Mouse (Mus musculus): ENCODE results near the gene Tmem164. TPM values are rescaled to one million over a fixed set of nuclear protein-coding genes. Genes with fewer than 3 reads are reported as not detected.

The Tmem164 gene
- polyA plus RNA-seq, 1 experiment from 2014 or later: 84.0 TPM

GRCm38 (mm10) chrX:142694338-142694737, 13.1 kb downstream of the Tmem164 start:
- Histone ChIP-seq H3K36me3 (0 out of 2 replicates have a peak, but pooled peaks cover 5% of the 10 kb centered on the region), H3K27ac (no peak overlapping the region), H3K9me3 (no peaks in the 10 kb centered on the region), H3K9ac (no peak overlapping the region), H3K4me3 (no peak overlapping the region), H3K4me2 (replicated peaks) (no peak overlapping the region), H3K4me1 (no peaks in the 10 kb centered on the region), H3K27me3 (no peaks in the 10 kb centered on the region)
- no peak for ATAC-seq (ENCODE audit: insufficient number of reproducible peaks, insufficient read depth, low FRiP score, low TSS enrichment)
- 89% methylated on average over 7 of the region's 7 CpGs for WGBS

- no peak overlapping the region for H3K4me3 ChIP-seq
- H3K9ac ChIP-seq: no peak overlapping the region
- no peak overlapping the region for H3K4me2 ChIP-seq (replicated peaks)
- no peaks in the 10 kb centered on the region for H3K4me1 ChIP-seq
- no peak overlapping the region for H3K27ac ChIP-seq
- H3K9me3 ChIP-seq: no peaks in the 10 kb centered on the region
- H3K36me3 ChIP-seq: 0 out of 2 replicates have a peak, but pooled peaks cover 5% of the 10 kb centered on the region
- ATAC-seq (ENCODE audit: insufficient number of reproducible peaks, insufficient read depth, low FRiP score, low TSS enrichment): no peak
- 81% methylated on average over 3 of the region's 3 CpGs for WGBS
- 0 out of 2 replicates have a peak, but pooled peaks cover 3% of the 10 kb centered on the region for H3K27me3 ChIP-seq
Measured at GRCm38 (mm10) chrX:142694856-142695255, 13.7 kb downstream of the Tmem164 start.

- peaks cover 7% of the 10 kb centered on the region; the same call in 1 of the 2 replicates for H3K27me3 ChIP-seq
- H3K4me2 ChIP-seq (replicated peaks): no peak overlapping the region
- H3K9me3 ChIP-seq: no peaks in the 10 kb centered on the region
- no peak overlapping the region for H3K4me3 ChIP-seq
- WGBS: 72% methylated on average over 11 of the region's 11 CpGs
- H3K9ac ChIP-seq: no peak overlapping the region
- ATAC-seq (ENCODE audit: insufficient number of reproducible peaks, insufficient read depth, low FRiP score, low TSS enrichment): no peak
- no peaks in the 10 kb centered on the region for H3K4me1 ChIP-seq
- 0 out of 2 replicates have a peak, but pooled peaks cover 5% of the 10 kb centered on the region for H3K36me3 ChIP-seq
- no peak overlapping the region for H3K27ac ChIP-seq
Measured at GRCm38 (mm10) chrX:142696789-142697188, 15.6 kb downstream of the Tmem164 start.

GRCm38 (mm10) chrX:142697545-142698204, 16.5 kb downstream of the Tmem164 start:
- H3K4me3 ChIP-seq: no peak overlapping the region
- 78% methylated on average over 5 of the region's 5 CpGs for WGBS
- H3K4me2 ChIP-seq (replicated peaks): no peak overlapping the region
- H3K36me3 ChIP-seq: 0 out of 2 replicates have a peak, but pooled peaks cover 5% of the 10 kb centered on the region
- no peaks in the 10 kb centered on the region for H3K9me3 ChIP-seq
- no peak overlapping the region for H3K27ac ChIP-seq
- no peaks in the 10 kb centered on the region for H3K4me1 ChIP-seq
- ATAC-seq (ENCODE audit: insufficient number of reproducible peaks, insufficient read depth, low FRiP score, low TSS enrichment): no peak
- H3K9ac ChIP-seq: no peak overlapping the region
- peaks cover 8% of the 10 kb centered on the region; the same call in 1 of the 2 replicates for H3K27me3 ChIP-seq

- no peak overlapping the region for H3K9ac ChIP-seq
- H3K27me3 ChIP-seq: peaks cover 8% of the 10 kb centered on the region; the same call in 1 of the 2 replicates
Measured at GRCm38 (mm10) chrX:142698212-142698611, 17.0 kb downstream of the Tmem164 start.

GRCm38 (mm10) chrX:142702094-142702493, 20.9 kb downstream of the Tmem164 start:
- Histone ChIP-seq H3K4me1 (no peaks in the 10 kb centered on the region), H3K27ac (no peak overlapping the region), H3K4me3 (no peak overlapping the region), H3K36me3 (no peaks in the 10 kb centered on the region), H3K9ac (no peak overlapping the region), H3K27me3 (peaks cover 8% of the 10 kb centered on the region; the same call in 1 of the 2 replicates), H3K4me2 (replicated peaks) (no peak overlapping the region), H3K9me3 (no peaks in the 10 kb centered on the region)
- WGBS: 62% methylated on average over 5 of the region's 5 CpGs
- no peak for ATAC-seq (ENCODE audit: insufficient number of reproducible peaks, insufficient read depth, low FRiP score, low TSS enrichment)

More at GRCm38 (mm10) chrX:142698212-142698611, 17.0 kb downstream of the Tmem164 start:
- Histone ChIP-seq H3K27ac (no peak overlapping the region), H3K9me3 (no peaks in the 10 kb centered on the region), H3K4me3 (no peak overlapping the region), H3K4me2 (replicated peaks) (no peak overlapping the region), H3K4me1 (no peaks in the 10 kb centered on the region), H3K36me3 (0 out of 2 replicates have a peak, but pooled peaks cover 5% of the 10 kb centered on the region)
- ATAC-seq (ENCODE audit: insufficient number of reproducible peaks, insufficient read depth, low FRiP score, low TSS enrichment): no peak
- 88% methylated on average over 7 of the region's 7 CpGs for WGBS

- H3K9me3 ChIP-seq: no peaks in the 10 kb centered on the region
- H3K27ac ChIP-seq: no peak overlapping the region
- no peak overlapping the region for H3K4me3 ChIP-seq
- peaks cover 8% of the 10 kb centered on the region; the same call in 1 of the 2 replicates for H3K27me3 ChIP-seq
- H3K9ac ChIP-seq: no peak overlapping the region
- H3K36me3 ChIP-seq: no peaks in the 10 kb centered on the region
- no peaks in the 10 kb centered on the region for H3K4me1 ChIP-seq
- 75% methylated on average over 3 of the region's 3 CpGs for WGBS
- no peak for ATAC-seq (ENCODE audit: insufficient number of reproducible peaks, insufficient read depth, low FRiP score, low TSS enrichment)
- no peak overlapping the region for H3K4me2 ChIP-seq (replicated peaks)
Measured at GRCm38 (mm10) chrX:142702566-142702965, 21.4 kb downstream of the Tmem164 start.

GRCm38 (mm10) chrX:142703953-142704352, 22.7 kb downstream of the Tmem164 start:
- Histone ChIP-seq H3K4me2 (replicated peaks) (no peak overlapping the region), H3K9ac (no peak overlapping the region), H3K4me3 (no peak overlapping the region), H3K27ac (no peak overlapping the region), H3K4me1 (no peaks in the 10 kb centered on the region), H3K9me3 (no peaks in the 10 kb centered on the region), H3K27me3 (peaks cover 8% of the 10 kb centered on the region; the same call in 1 of the 2 replicates), H3K36me3 (no peaks in the 10 kb centered on the region)
- no peak for ATAC-seq (ENCODE audit: insufficient number of reproducible peaks, insufficient read depth, low FRiP score, low TSS enrichment)
- WGBS: 79% methylated on average over 3 of the region's 3 CpGs

GRCm38 (mm10) chrX:142708257-142708656, 27.1 kb downstream of the Tmem164 start:
- no peak for ATAC-seq (ENCODE audit: insufficient number of reproducible peaks, insufficient read depth, low FRiP score, low TSS enrichment)
- Histone ChIP-seq H3K4me1 (no peaks in the 10 kb centered on the region), H3K4me2 (replicated peaks) (no peak overlapping the region), H3K4me3 (no peak overlapping the region), H3K27ac (no peak overlapping the region), H3K36me3 (no peaks in the 10 kb centered on the region), H3K9me3 (no peaks in the 10 kb centered on the region), H3K27me3 (no peaks in the 10 kb centered on the region), H3K9ac (no peak overlapping the region)

GRCm38 (mm10) chrX:142716014-142716413, 34.8 kb downstream of the Tmem164 start:
- Histone ChIP-seq H3K9ac (no peak overlapping the region), H3K27ac (no peak overlapping the region), H3K36me3 (no peaks in the 10 kb centered on the region), H3K4me2 (replicated peaks) (no peak overlapping the region), H3K4me1 (no peaks in the 10 kb centered on the region), H3K27me3 (no peaks in the 10 kb centered on the region), H3K9me3 (no peaks in the 10 kb centered on the region), H3K4me3 (no peak overlapping the region)
- no peak for ATAC-seq (ENCODE audit: insufficient number of reproducible peaks, insufficient read depth, low FRiP score, low TSS enrichment)
- 88% methylated on average over 3 of the region's 3 CpGs for WGBS

- no peaks in the 10 kb centered on the region for H3K27me3 ChIP-seq
- no peak for ATAC-seq (ENCODE audit: insufficient number of reproducible peaks, insufficient read depth, low FRiP score, low TSS enrichment)
- H3K9me3 ChIP-seq: no peaks in the 10 kb centered on the region
Measured at GRCm38 (mm10) chrX:142717958-142718478, 36.8 kb downstream of the Tmem164 start.

GRCm38 (mm10) chrX:142718759-142719158, 37.6 kb downstream of the Tmem164 start:
- no peaks in the 10 kb centered on the region for H3K4me1 ChIP-seq
- 85% methylated on average over 4 of the region's 4 CpGs for WGBS
- no peak overlapping the region for H3K27ac ChIP-seq
- H3K4me2 ChIP-seq (replicated peaks): no peak overlapping the region
- H3K4me3 ChIP-seq: no peak overlapping the region
- H3K9me3 ChIP-seq: no peaks in the 10 kb centered on the region
- no peak for ATAC-seq (ENCODE audit: insufficient number of reproducible peaks, insufficient read depth, low FRiP score, low TSS enrichment)
- no peaks in the 10 kb centered on the region for H3K27me3 ChIP-seq
- H3K9ac ChIP-seq: no peak overlapping the region
- H3K36me3 ChIP-seq: no peaks in the 10 kb centered on the region

More at GRCm38 (mm10) chrX:142717958-142718478, 36.8 kb downstream of the Tmem164 start:
- Histone ChIP-seq H3K36me3 (no peaks in the 10 kb centered on the region), H3K4me2 (replicated peaks) (no peak overlapping the region), H3K4me1 (no peaks in the 10 kb centered on the region), H3K4me3 (no peak overlapping the region), H3K27ac (no peak overlapping the region), H3K9ac (no peak overlapping the region)
- WGBS: 83% methylated on average over 9 of the region's 9 CpGs

All from embryonic facial prominence, embryonic 12.5 days (tissue).